31 mouse cellular contexts compared by ENCODE assay signal in the genomic region with DNA sequence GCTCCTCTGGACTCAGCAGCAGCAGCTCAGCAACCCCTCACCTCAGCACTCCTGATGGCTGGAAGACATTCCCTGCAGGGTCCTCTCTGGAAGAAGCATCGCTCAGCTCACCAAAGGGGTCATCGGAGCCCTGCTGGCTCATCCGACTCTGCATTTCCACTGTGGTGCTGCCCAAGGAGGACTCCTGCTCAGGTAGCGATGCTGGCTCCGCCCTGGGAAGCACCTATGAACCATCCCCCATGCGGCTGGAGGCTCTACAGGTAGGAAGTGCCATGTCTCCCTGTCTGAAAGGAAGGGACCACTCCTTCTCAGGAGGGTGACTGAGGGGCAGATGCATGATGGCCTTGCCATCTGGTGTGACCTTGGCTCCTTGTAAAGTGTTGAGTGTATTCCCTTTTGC. TPM values are rescaled to one million over a fixed set of nuclear protein-coding genes. Genes with fewer than 3 reads are reported as not detected.
"Had no signal": no experiment of that assay in that cellular context is flagged by ENCODE, and none has a peak within 500 bp of the region (broad histone marks: within the 10 kb centered on the region; RNA-seq: fewer than 3 reads in every experiment).

No protein-coding gene starts in this region.

- H3K27ac ChIP-seq: embryonic facial prominence, embryonic 10.5 days; embryonic facial prominence, embryonic 12.5 days; embryonic facial prominence, embryonic 13.5 days; embryonic facial prominence, embryonic 15.5 days; forebrain, embryonic 10.5 days; forebrain, embryonic 12.5 days; forebrain, embryonic 13.5 days; forebrain, embryonic 15.5 days; gastrocnemius, adult 2 months had no signal

- H3K4me2 ChIP-seq: embryonic facial prominence, embryonic 12.5 days; embryonic facial prominence, embryonic 13.5 days; embryonic facial prominence, embryonic 15.5 days; forebrain, embryonic 12.5 days; forebrain, embryonic 13.5 days; forebrain, embryonic 15.5 days had no signal

- H3K27me3 ChIP-seq: embryonic facial prominence, embryonic 12.5 days; embryonic facial prominence, embryonic 13.5 days; embryonic facial prominence, embryonic 15.5 days; forebrain, embryonic 12.5 days; forebrain, embryonic 13.5 days; forebrain, embryonic 15.5 days had no signal

- DNase-seq: cerebellum, adult 2 months; cerebellum, adult 8-10 months; cerebellum, adult 9-10 months; cerebellum, adult 9-11 months; cerebellum, postnatal 10 days; cerebellum, postnatal 14 days; cerebellum, postnatal 25 days; cerebellum, postnatal 36 days; embryo, embryonic 11 days; forebrain, postnatal 0 days; gastrocnemius, adult 2 months; gastrocnemius, postnatal 10 days; gastrocnemius, postnatal 14 days; gastrocnemius, postnatal 25 days; gastrocnemius, postnatal 36 days; heart, adult 18-20 months had no signal

- H3K9me3 ChIP-seq: embryonic facial prominence, embryonic 10.5 days; embryonic facial prominence, embryonic 12.5 days; embryonic facial prominence, embryonic 13.5 days; embryonic facial prominence, embryonic 15.5 days; forebrain, embryonic 10.5 days; forebrain, embryonic 12.5 days; forebrain, embryonic 13.5 days; forebrain, embryonic 15.5 days had no signal

- ATAC-seq: forebrain, embryonic 13.5 days; forebrain, embryonic 14.5 days; forebrain, embryonic 15.5 days; forebrain, embryonic 16.5 days; forebrain, postnatal 0 days had no signal

- H3K4me1 ChIP-seq: embryonic facial prominence, embryonic 10.5 days; embryonic facial prominence, embryonic 12.5 days; embryonic facial prominence, embryonic 13.5 days; embryonic facial prominence, embryonic 15.5 days; forebrain, embryonic 10.5 days; forebrain, embryonic 12.5 days; forebrain, embryonic 13.5 days; forebrain, embryonic 15.5 days had no signal

- H3K9ac ChIP-seq: embryonic facial prominence, embryonic 12.5 days; embryonic facial prominence, embryonic 13.5 days; embryonic facial prominence, embryonic 15.5 days; forebrain, embryonic 12.5 days; forebrain, embryonic 13.5 days; forebrain, embryonic 15.5 days; forebrain, postnatal 0 days had no signal

- H3K4me3 ChIP-seq: embryonic facial prominence, embryonic 10.5 days; embryonic facial prominence, embryonic 12.5 days; embryonic facial prominence, embryonic 13.5 days; embryonic facial prominence, embryonic 15.5 days; erythroblast, embryonic 14.5 days; forebrain, embryonic 10.5 days; forebrain, embryonic 12.5 days; forebrain, embryonic 13.5 days; forebrain, embryonic 15.5 days; gastrocnemius, adult 2 months had no signal

RNA-seq across cellular contexts. Expression of gene Wfdc21, which starts 25.6 kb away (rescaled TPM):
- total RNA-seq: forebrain, postnatal 0 days; gastrocnemius, adult 2 months; gastrocnemius, postnatal 10 days; gastrocnemius, postnatal 14 days; gastrocnemius, postnatal 36 days; heart, adult 18-20 months had no signal
- polyA plus RNA-seq: cortical plate, adult 2 months; embryonic facial prominence, embryonic 10.5 days; embryonic facial prominence, embryonic 11.5 days; embryonic facial prominence, embryonic 12.5 days; embryonic facial prominence, embryonic 13.5 days; erythroblast, embryonic 14.5 days; forebrain, embryonic 10.5 days; forebrain, embryonic 11.5 days; forebrain, embryonic 12.5 days; forebrain, embryonic 13.5 days; forebrain, embryonic 14.5 days; forebrain, embryonic 15.5 days; forebrain, embryonic 16.5 days; forebrain, postnatal 0 days; frontal cortex, adult 2 months had no signal
